Mouse (Mus musculus) embryonic stem cell, embryonic (primary cell): ENCODE results near the gene Ankrd44.

Experiments
- CTCF ChIA-PET, 4 experiments: fragments of 300-600 bp in 2 of 4; fragments of 350-600 bp in 2 of 4; sonication (Branson Sonifier 250); formaldehyde crosslinking; loops; one replicate each; lab custom pipeline; 2022; ENCODE audit warnings: inconsistent platforms in 2 of 4; lab: Charles Lee
- POLR2A ChIA-PET, 4 experiments: fragments of 300-600 bp in 2 of 4; fragments of 350-600 bp in 2 of 4; sonication (Branson Sonifier 250); formaldehyde crosslinking; loops; one replicate each; lab custom pipeline; 2022; ENCODE audit warnings: antibody characterized with exemption in 4 of 4, inconsistent platforms in 1 of 4; lab: Charles Lee

Ankrd44 gene

DNA sequence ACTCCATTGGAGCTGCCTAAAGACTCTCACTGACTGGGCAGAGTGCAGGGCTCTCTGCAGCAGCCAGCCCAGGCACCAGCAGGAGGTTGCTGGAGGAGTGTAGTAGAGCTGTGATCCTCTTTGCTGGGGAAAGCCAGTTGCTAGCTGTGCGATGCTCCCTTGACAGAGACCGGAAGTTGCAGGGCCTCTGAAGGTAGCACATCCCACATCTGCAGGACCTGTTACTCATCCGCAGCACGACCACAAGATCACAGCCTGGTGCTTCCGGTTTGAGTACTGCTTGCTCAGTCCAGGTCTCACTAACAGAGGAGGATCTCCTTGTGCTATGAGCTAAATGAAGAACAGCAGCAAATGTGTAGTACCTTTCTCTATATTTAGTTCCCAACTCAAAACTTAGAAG, 84.4 kb downstream of the Ankrd44 start:
- ChIA-PET POLR2A (no interaction called here), CTCF (no interaction called here)

DNA sequence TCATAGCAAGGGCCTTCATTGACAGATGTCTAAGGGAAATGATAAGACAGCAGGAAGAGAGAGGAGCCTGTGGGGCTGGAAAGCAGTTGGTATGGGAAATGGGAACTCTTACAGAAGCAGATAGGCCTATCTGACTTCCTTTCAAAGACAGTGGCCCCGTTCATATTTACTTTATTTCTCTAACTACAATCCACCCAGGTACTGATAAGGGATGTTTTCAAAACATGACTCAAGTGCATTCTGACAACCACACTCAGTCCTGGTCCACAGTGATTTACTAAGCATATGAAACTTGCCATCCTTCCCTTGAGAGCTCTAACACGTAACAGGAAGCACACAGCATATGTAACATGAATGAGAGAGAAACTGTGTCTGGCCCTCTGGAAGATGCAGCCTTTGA, 86.1 kb downstream of the Ankrd44 start:
- ChIA-PET POLR2A (no interaction called here), CTCF (no interaction called here)

DNA sequence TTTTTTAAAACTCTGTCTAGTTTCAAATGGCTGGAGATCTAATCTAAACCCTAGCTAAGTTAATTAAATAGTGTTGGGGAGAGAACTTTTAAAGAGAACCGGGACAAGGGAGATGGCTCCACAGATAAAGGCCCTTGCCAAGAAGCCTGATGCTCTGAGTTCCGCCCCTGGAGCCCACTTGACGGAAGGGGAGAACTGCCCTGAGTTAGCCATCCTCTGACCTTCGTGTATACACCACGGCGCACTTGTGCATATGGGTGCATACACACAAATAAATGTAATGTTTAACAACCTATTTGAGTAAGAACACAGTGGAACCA, 87.7 kb downstream of the Ankrd44 start:
- ChIA-PET POLR2A (interaction anchor here in 1 of 4 experiments (0.6 kb wide), 1 partner anchor 132 kb away, joined by 3 read pairs; no protein-coding TSS in a partner anchor), CTCF (interaction anchor here in 1 of 4 experiments (0.7 kb wide), 1 partner anchor 912 kb away, joined by 3 read pairs; no protein-coding TSS in a partner anchor)

DNA sequence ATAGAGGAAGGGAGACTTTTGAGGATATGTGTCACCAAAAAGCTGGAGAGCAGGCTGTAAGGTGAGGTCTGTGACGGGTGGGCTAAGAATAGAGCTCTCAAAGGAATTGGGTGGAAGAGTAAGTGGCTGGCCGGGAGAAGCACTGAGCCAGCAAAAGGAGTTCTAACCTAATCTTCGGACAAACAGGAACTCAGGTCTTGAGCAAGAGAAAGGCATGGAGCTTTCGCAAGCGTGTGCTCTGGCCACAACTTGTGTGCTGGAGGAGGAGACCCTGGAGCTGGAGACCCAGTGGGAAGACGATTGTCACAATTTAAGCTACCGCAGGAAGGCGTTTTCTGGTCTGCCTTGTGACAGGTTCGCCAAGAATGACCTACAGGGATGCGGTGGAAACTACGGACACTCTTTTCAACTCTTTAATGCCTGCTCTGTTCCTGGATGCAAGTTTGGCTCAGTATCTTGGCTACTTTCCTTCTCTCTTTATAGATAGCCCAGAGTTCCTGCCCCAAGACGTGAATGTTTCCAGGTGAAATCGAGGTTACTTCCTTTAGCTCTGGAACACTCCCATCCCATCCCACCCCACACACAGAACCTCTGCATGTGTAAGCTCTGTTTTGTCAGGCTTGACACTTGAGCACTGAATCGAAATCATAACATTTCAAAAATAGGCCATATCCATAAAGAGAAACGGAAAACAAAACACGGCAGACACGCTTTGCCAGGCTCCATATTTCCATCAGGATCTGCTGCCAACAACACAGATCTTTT, 88.3 kb downstream of the Ankrd44 start:
- ChIA-PET POLR2A (interaction anchor here in 1 of 4 experiments (0.6 kb wide), 1 partner anchor 132 kb away, joined by 3 read pairs; no protein-coding TSS in a partner anchor), CTCF (interaction anchor here in 2 of 4 experiments (0.5 to 0.8 kb wide), 3 partner anchors 27 to 183 kb away, joined by 3 read pairs; no protein-coding TSS in a partner anchor)

GRCm38 (mm10) chr1:54835661-54836205, 90.5 kb downstream of the Ankrd44 start:
- ChIA-PET CTCF (no interaction called here), POLR2A (interaction anchor here in 1 of 4 experiments (0.5 kb wide), 1 partner anchor 36 kb away, joined by 3 read pairs; no protein-coding TSS in a partner anchor)

DNA sequence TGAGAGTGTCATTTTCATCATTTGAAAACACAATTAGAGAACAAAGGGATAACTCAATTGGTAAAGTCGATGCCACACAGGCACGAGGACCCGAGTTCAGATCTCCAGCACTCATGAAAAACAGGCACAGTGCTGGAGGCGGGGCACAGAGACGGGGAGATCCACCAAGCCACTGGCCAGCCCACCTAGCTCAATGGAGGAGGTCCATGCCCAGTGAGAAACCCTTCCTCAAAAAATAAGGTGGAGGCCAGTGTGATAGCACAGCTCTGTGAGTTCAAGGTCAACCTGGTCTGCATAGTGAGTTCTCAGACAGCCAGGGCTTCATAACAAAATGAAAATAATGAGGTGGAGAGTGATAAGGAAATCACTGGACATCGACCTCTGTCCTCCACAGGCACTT, 93.0 kb downstream of the Ankrd44 start:
- ChIA-PET CTCF (interaction anchor here in 3 of 4 experiments (0.5 to 0.7 kb wide), 4 partner anchors 18 to 726 kb away, joined by 3 to 4 read pairs (median 3); no protein-coding TSS in a partner anchor), POLR2A (no interaction called here)

- ChIA-PET CTCF (interaction anchor here in 2 of 4 experiments (0.6 to 0.7 kb wide), 3 partner anchors 16 to 612 kb away, joined by 3 read pairs; no protein-coding TSS in a partner anchor), POLR2A (interaction anchor here in 2 of 4 experiments (0.6 to 1.0 kb wide), 2 partner anchors 19 to 79 kb away, joined by 3 to 5 read pairs; no protein-coding TSS in a partner anchor)
These were observed 93.4 kb downstream of the Ankrd44 start for GRCm38 (mm10) chr1:54832765-54833164.

GRCm38 (mm10) chr1:54830223-54830622, 96.0 kb downstream of the Ankrd44 start:
- POLR2A ChIA-PET, result interaction anchor here in 1 of 4 experiments (0.7 kb wide), 1 partner anchor 1002 kb away, joined by 4 read pairs; no protein-coding TSS in a partner anchor
- CTCF ChIA-PET, result interaction anchor here in 1 of 4 experiments (0.6 kb wide), 1 partner anchor 10 kb away, joined by 3 read pairs; no protein-coding TSS in a partner anchor

GRCm38 (mm10) chr1:54829681-54830213, 96.4 kb downstream of the Ankrd44 start:
- POLR2A ChIA-PET, result interaction anchor here in 1 of 4 experiments (0.7 kb wide), 1 partner anchor 1002 kb away, joined by 4 read pairs; no protein-coding TSS in a partner anchor
- CTCF ChIA-PET, result interaction anchor here in 1 of 4 experiments (0.6 kb wide), 1 partner anchor 9 kb away, joined by 3 read pairs; no protein-coding TSS in a partner anchor

DNA sequence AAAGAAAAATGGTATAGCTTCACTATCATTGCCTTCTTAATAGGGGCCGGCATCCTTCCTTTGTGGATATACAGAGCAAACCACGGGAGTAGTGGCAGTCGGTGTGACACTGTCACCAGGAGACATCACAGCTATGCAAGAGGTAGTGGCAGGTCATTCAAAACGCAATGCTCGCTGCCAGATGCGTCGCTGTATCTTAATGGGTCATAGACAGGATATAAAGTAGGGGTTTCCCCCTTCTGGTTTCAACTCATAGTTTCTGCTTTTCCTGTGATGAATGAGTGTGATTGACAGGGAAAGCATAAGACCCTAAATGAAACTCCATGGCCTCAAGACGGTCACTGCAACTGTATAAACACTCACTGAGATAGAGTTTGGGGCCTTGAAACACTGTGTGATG, 98.4 kb downstream of the Ankrd44 start:
- ChIA-PET CTCF (no interaction called here), POLR2A (no interaction called here)

DNA sequence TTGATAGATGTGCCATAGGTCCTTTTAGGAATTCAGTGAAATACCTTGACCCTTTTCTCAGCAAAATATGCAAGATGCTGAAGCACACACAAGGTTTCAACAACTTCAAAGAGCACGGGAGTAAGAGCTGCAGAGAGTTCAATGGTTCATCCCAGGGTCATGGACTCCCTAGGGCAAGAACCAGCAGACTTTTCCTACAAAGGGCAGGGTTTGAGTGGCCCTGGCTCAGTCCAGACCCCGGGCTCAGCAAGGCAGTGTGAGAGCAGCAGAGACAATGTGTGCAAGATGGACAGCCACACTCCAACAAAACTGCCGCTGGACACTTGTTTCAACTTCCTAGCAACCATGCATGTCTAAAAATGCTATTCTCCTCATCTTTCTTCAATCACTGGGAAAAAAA, 98.8 kb downstream of the Ankrd44 start:
- CTCF ChIA-PET, result no interaction called here

GRCm38 (mm10) chr1:54826426-54826986, 99.7 kb downstream of the Ankrd44 start:
- POLR2A ChIA-PET, result no interaction called here
- CTCF ChIA-PET, result interaction anchor here in 1 of 4 experiments (0.6 kb wide), 1 partner anchor 65 kb away, joined by 3 read pairs; no protein-coding TSS in a partner anchor

More for the DNA sequence above, 98.8 kb downstream of the Ankrd44 start:
- POLR2A ChIA-PET, result no interaction called here

DNA sequence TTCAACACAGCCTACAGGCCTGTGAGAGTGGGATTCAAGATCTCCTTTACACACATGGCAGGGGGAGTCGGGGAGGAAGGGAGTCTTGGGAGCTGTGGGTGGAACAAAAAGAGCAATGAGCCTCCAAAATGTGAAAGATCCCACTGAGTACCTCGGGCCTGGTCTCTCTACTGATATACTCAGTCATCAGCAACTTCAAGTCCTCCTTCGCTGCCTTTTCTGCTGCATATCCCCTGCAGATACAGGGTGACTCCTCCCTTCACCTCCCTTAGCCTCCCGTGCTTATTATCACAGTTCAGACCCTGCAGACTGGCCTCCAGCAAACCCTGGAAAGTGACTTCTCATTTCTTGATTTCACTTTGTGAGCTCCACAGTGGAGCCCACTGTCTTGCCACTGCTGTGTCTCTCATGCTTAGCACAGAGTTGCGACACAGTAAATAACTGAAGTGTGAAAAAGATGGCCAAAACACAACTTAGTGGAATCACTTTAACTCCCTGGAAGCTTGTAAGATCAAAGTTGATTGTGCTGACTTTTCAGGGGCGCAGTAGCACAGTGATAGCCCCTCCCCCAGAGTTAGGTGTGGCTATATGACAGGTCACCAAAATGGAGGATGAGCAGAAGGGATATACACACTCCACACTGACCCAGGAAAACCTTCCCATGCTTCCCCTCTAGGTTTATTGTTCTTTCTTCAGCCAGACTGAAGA, 100.3 kb downstream of the Ankrd44 start:
- ChIA-PET POLR2A (no interaction called here), CTCF (interaction anchor here in 1 of 4 experiments (0.6 kb wide), 1 partner anchor 65 kb away, joined by 3 read pairs; no protein-coding TSS in a partner anchor)

- POLR2A ChIA-PET, result no interaction called here
- CTCF ChIA-PET, result interaction anchor here in 1 of 4 experiments (0.6 kb wide), 1 partner anchor 25 kb away, joined by 6 read pairs; no protein-coding TSS in a partner anchor
These were observed 101.9 kb downstream of the Ankrd44 start for GRCm38 (mm10) chr1:54824106-54824808.

DNA sequence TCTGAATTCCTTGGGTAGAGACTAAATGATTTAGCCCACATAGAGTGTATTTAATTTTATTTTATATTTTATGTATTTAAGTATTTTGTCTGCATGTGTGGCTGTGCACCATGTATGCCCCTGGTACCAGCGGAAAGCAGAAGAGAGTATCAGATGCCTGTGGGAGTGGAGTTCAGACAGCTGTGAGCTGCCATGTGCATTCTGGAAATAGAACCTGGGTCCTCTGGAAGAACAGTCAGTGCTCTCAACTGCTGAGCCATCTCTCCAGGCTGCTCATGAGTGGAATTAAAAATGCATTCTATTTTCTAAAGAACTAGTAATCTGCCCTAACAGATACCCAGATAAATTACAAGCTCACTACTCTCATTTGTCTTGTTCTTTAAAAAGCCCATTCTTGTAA, 104.4 kb downstream of the Ankrd44 start:
- POLR2A ChIA-PET, result no interaction called here
- CTCF ChIA-PET, result no interaction called here

DNA sequence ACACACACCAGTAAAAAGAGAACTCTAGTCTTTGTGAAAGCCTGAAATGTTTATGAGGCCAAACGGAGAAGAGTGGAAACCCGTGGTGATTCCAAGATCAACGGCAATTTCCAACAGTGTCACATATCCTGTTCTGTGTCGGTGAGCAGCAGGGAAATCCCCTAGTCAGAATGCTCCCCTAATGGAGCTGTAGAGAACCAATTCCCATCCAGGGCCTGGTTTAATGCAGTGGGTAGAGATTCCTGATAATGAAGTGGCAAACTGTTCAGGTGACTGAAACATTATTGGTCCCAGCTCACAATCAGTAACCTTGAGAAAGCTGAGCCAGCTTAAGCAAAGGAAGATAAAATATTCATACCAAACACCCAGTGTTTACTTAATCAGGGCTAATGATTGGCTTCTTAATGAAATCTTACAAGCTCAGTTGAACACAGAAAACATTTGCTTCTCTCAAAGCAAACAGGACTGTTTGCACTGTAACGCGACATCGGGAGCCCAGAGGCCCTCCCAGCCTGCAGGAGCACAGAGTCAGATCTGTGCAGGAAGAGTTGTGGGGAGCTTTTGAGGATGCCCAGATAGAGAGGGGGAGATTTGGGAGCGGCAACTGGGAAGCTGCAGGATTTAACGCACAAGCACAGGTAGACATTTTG, 110.9 kb downstream of the Ankrd44 start:
- ChIA-PET POLR2A (no interaction called here), CTCF (interaction anchor here in 1 of 4 experiments (0.7 kb wide), 1 partner anchor 193 kb away, joined by 3 read pairs; no protein-coding TSS in a partner anchor)
